Mouse (Mus musculus): Measurements from ENCODE around the gene Tor1a. TPM values are rescaled to one million over a fixed set of nuclear protein-coding genes. Genes with fewer than 3 reads are reported as not detected.
"Not testable (repeated sequence)": the region's sequence is repeated elsewhere in the genome, so short reads cannot be mapped to it uniquely, and the experiment has no call there.

Tor1a gene
- polyA plus RNA-seq, 1 experiment = 56.3 TPM

GRCm38 (mm10) chr2:30931922-30932321 is 35.8 kb downstream of the Tor1a start:
- no peak for DNase-seq
- no peak overlapping the region for H3K4me3 ChIP-seq (replicated peaks; ENCODE audit: insufficient read depth, low read depth, low read length)
- no peak overlapping the region for H3K27ac ChIP-seq (ENCODE audit: insufficient read depth, low read length)
- H3K4me1 ChIP-seq (ENCODE audit: control insufficient read depth, insufficient read depth, low read length) = peaks cover 4% of the 10 kb centered on the region; the same call in 1 of the 2 replicates
- H3K27me3 ChIP-seq (ENCODE audit: control insufficient read depth, insufficient read depth, low read length) = no peaks in the 10 kb centered on the region
- TF ChIP-seq CTCF (IDR thresholded peaks at IDR 0.05; ENCODE audit: borderline replicate concordance, insufficient read depth, low read depth, low read length) (no peak), POLR2A (IDR thresholded peaks at IDR 0.05; ENCODE audit: borderline replicate concordance, insufficient read depth, low read length) (no peak)
- WGBS = 82% methylated on average over 3 of the region's 3 CpGs

- WGBS = 87% methylated on average over 2 of the region's 2 CpGs
- H3K4me1 ChIP-seq (ENCODE audit: control insufficient read depth, insufficient read depth, low read length); DNase-seq; H3K27me3 ChIP-seq (ENCODE audit: control insufficient read depth, insufficient read depth, low read length); H3K27ac ChIP-seq (ENCODE audit: insufficient read depth, low read length); H3K4me3 ChIP-seq (replicated peaks; ENCODE audit: insufficient read depth, low read depth, low read length): not testable (repeated sequence)
Measured at GRCm38 (mm10) chr2:30930846-30931245, 36.9 kb downstream of the Tor1a start.

GRCm38 (mm10) chr2:30929483-30930045 is 38.2 kb downstream of the Tor1a start, which contains the start of gene Ptges:
Gene Ptges, minus strand, starts transcription at chr2:30929863.
- no peaks in the 10 kb centered on the region for H3K27me3 ChIP-seq (ENCODE audit: control insufficient read depth, insufficient read depth, low read length)
- peak; percentile 82 for DNase-seq
- 0 out of 2 replicates have a peak within 1 kb of the TSS, but pooled peaks have one; percentile 4 for H3K27ac ChIP-seq (ENCODE audit: insufficient read depth, low read length)
- peak within 1 kb of the TSS; percentile 69 for H3K4me3 ChIP-seq (replicated peaks; ENCODE audit: insufficient read depth, low read depth, low read length)
- peaks cover 4% of the 10 kb centered on the region; the same call in 1 of the 2 replicates for H3K4me1 ChIP-seq (ENCODE audit: control insufficient read depth, insufficient read depth, low read length)
- 2% methylated on average over 23 of the region's 23 CpGs for WGBS
- TF ChIP-seq CTCF (IDR thresholded peaks at IDR 0.05; ENCODE audit: borderline replicate concordance, insufficient read depth, low read depth, low read length) (peak; percentile 66), POLR2A (IDR thresholded peaks at IDR 0.05; ENCODE audit: borderline replicate concordance, insufficient read depth, low read length) (peak; percentile 35; the same call in 1 of the 2 replicates)

- no peak for TF ChIP-seq POLR2A (IDR thresholded peaks at IDR 0.05; ENCODE audit: borderline replicate concordance, insufficient read depth, low read length)
- no peak for TF ChIP-seq CTCF (IDR thresholded peaks at IDR 0.05; ENCODE audit: borderline replicate concordance, insufficient read depth, low read depth, low read length)
- no peaks in the 10 kb centered on the region for H3K27me3 ChIP-seq (ENCODE audit: control insufficient read depth, insufficient read depth, low read length)
- H3K27ac ChIP-seq (ENCODE audit: insufficient read depth, low read length) = no peak overlapping the region
- H3K4me1 ChIP-seq (ENCODE audit: control insufficient read depth, insufficient read depth, low read length) = peaks cover 6% of the 10 kb centered on the region
- no peak for DNase-seq
- peak overlapping the region; percentile 69 for H3K4me3 ChIP-seq (replicated peaks; ENCODE audit: insufficient read depth, low read depth, low read length)
- WGBS = 33% methylated on average over 12 of the region's 12 CpGs
Measured at GRCm38 (mm10) chr2:30928893-30929482, 38.7 kb downstream of the Tor1a start.

- DNase-seq = peak; percentile 68 to 80
- Histone ChIP-seq H3K27me3 (ENCODE audit: control insufficient read depth, insufficient read depth, low read length) (no peaks in the 10 kb centered on the region), H3K4me3 (replicated peaks; ENCODE audit: insufficient read depth, low read depth, low read length) (no peak overlapping the region), H3K4me1 (ENCODE audit: control insufficient read depth, insufficient read depth, low read length) (peaks cover 9% of the 10 kb centered on the region), H3K27ac (ENCODE audit: insufficient read depth, low read length) (no peak overlapping the region)
- WGBS = 27% methylated on average over 14 of the region's 14 CpGs
- TF ChIP-seq CTCF (IDR thresholded peaks at IDR 0.05; ENCODE audit: borderline replicate concordance, insufficient read depth, low read depth, low read length) = peak; percentile 86
- TF ChIP-seq POLR2A (IDR thresholded peaks at IDR 0.05; ENCODE audit: borderline replicate concordance, insufficient read depth, low read length) = no peak
Measured at GRCm38 (mm10) chr2:30927844-30928628, 39.7 kb downstream of the Tor1a start.

- no peak overlapping the region for H3K4me3 ChIP-seq (replicated peaks; ENCODE audit: insufficient read depth, low read depth, low read length)
- no peak overlapping the region for H3K27ac ChIP-seq (ENCODE audit: insufficient read depth, low read length)
- WGBS = 55% methylated on average over 9 of the region's 9 CpGs
- TF ChIP-seq POLR2A (IDR thresholded peaks at IDR 0.05; ENCODE audit: borderline replicate concordance, insufficient read depth, low read length) (no peak), CTCF (IDR thresholded peaks at IDR 0.05; ENCODE audit: borderline replicate concordance, insufficient read depth, low read depth, low read length) (no peak)
- no peaks in the 10 kb centered on the region for H3K27me3 ChIP-seq (ENCODE audit: control insufficient read depth, insufficient read depth, low read length)
- peak in 1 of 2 experiments; percentile 28 for DNase-seq
- peaks cover 9% of the 10 kb centered on the region for H3K4me1 ChIP-seq (ENCODE audit: control insufficient read depth, insufficient read depth, low read length)
Measured at GRCm38 (mm10) chr2:30927151-30927781, 40.5 kb downstream of the Tor1a start.

GRCm38 (mm10) chr2:30926381-30926780 is 41.4 kb downstream of the Tor1a start:
- H3K4me1 ChIP-seq (ENCODE audit: control insufficient read depth, insufficient read depth, low read length) = peaks cover 9% of the 10 kb centered on the region
- H3K27me3 ChIP-seq (ENCODE audit: control insufficient read depth, insufficient read depth, low read length) = no peaks in the 10 kb centered on the region
- H3K4me3 ChIP-seq (replicated peaks; ENCODE audit: insufficient read depth, low read depth, low read length) = no peak overlapping the region
- H3K27ac ChIP-seq (ENCODE audit: insufficient read depth, low read length) = peak overlapping the region; percentile 25; the same call in 1 of the 2 replicates
- 78% methylated on average over 4 of the region's 4 CpGs for WGBS
- TF ChIP-seq POLR2A (IDR thresholded peaks at IDR 0.05; ENCODE audit: borderline replicate concordance, insufficient read depth, low read length) = no peak
- no peak for TF ChIP-seq CTCF (IDR thresholded peaks at IDR 0.05; ENCODE audit: borderline replicate concordance, insufficient read depth, low read depth, low read length)
- no peak for DNase-seq
